Mouse (Mus musculus) heart, embryonic 12.5 days (tissue): ENCODE results near the gene Mtpn. TPM values are rescaled to one million over a fixed set of nuclear protein-coding genes. Genes with fewer than 3 reads are reported as not detected.
A peak's percentile ranks its signal among the peaks of the same experiment; 100 is the strongest.

Experiments used
- ATAC-seq: fragments of 200-750 bp; cut with Nextera tagmentation; 2 replicates; pipeline ENCODE4 v1.8.0; 2017; ENCODE audit warnings: moderate TSS enrichment, moderate library complexity; ENCODE audit not compliant: insufficient number of reproducible peaks, low FRiP score
- H3K27ac ChIP-seq: fragments of 300-500 bp; sonication (generic); 2 replicates; pipeline ENCODE4 v1.5.1; 2016; ENCODE audit warnings: mild to moderate bottlenecking, moderate library complexity; ENCODE audit not compliant: poor library complexity, severe bottlenecking
- H3K27me3 ChIP-seq: fragments of 300-500 bp; sonication (generic); replicated peaks from 2 replicates; pipeline ENCODE4 v1.6.1; 2016; ENCODE audit warnings: mild to moderate bottlenecking, moderate library complexity
- H3K36me3 ChIP-seq: fragments of 300-500 bp; sonication (generic); 2 replicates; pipeline ENCODE4 v1.6.1; 2016; ENCODE audit warnings: mild to moderate bottlenecking, moderate library complexity
- H3K4me1 ChIP-seq: fragments of 300-500 bp; sonication (generic); replicated peaks from 2 replicates; pipeline ENCODE4 v1.6.1; 2016; ENCODE audit warnings: mild to moderate bottlenecking
- H3K4me2 ChIP-seq: fragments of 300-500 bp; sonication (generic); 2 replicates; pipeline ENCODE4 v1.6.1; 2016; ENCODE audit warnings: mild to moderate bottlenecking, moderate library complexity
- H3K4me3 ChIP-seq: fragments of 300-500 bp; sonication (generic); 2 replicates; pipeline ENCODE4 v1.5.1; 2016; ENCODE audit warnings: mild to moderate bottlenecking
- H3K9ac ChIP-seq: fragments of 300-500 bp; sonication (generic); 2 replicates; pipeline ENCODE4 v1.6.1; 2016; ENCODE audit warnings: mild to moderate bottlenecking, moderate library complexity
- H3K9me3 ChIP-seq: fragments of 300-500 bp; sonication (generic); replicated peaks from 2 replicates; pipeline ENCODE4 v1.6.1; 2016; ENCODE audit warnings: mild to moderate bottlenecking, moderate library complexity
- WGBS: fragments of 180-500 bp; shearing (Covaris S2); methylation state at CpG from one replicate; pipeline ENCODE4 v1.1.7; 2016; 5-methylcytosine and 5-hydroxymethylcytosine counted together
- polyA plus RNA-seq: library from polyadenylated mRNA; unstranded; fragments of >200 nt; fragmentation: Nextera tagmentation; extraction: Ambion mirVana; gene quantifications from 2 replicates; pipeline ENCODE4 v1.2.1, GENCODE M21; 2016

The Mtpn gene
- polyA plus RNA-seq = 105 and 107 TPM in 2 replicates

- Histone ChIP-seq H3K4me3 (peak within 1 kb of the TSS; percentile 68), H3K4me2 (peak within 1 kb of the TSS; percentile 89), H3K27ac (peak within 1 kb of the TSS; percentile 43), H3K9ac (peak within 1 kb of the TSS; percentile 86), H3K27me3 (no peaks in the 10 kb centered on the region), H3K4me1 (peaks cover 8% of the 10 kb centered on the region), H3K36me3 (no peaks in the 10 kb centered on the region), H3K9me3 (no peaks in the 10 kb centered on the region)
- peak; percentile 100 for ATAC-seq
- WGBS = under 1% methylated on average over 61 of the region's 61 CpGs
Observed at GRCm38 (mm10) chr6:35539304-35540009, at the start of gene Mtpn. Gene Mtpn (minus strand): TSS chr6:35539888.

DNA sequence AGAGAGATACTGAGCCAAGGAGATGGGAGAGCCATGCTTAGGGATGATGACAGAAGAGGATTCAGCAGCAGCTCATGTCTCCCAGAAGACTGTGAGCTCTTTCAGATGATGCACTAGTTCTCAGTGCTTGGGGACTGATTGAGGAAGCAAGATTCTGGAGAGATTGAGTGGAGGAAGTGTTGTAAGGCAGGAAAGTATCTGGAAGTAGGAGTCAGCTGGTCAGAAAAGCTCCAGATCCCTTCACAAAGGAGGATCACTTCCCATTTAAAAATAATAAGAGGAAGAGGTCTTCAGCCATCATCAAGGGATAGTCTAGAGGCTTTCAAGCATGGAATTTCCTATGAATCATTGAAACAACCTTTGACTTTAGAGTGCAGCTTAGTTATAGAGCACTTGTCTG, 29.0 kb upstream of the Mtpn start:
- no peaks in the 10 kb centered on the region for H3K9me3 ChIP-seq
- H3K9ac ChIP-seq = no peak overlapping the region
- H3K36me3 ChIP-seq = no peaks in the 10 kb centered on the region
- ATAC-seq = no peak
- no peaks in the 10 kb centered on the region for H3K27me3 ChIP-seq
- no peak overlapping the region for H3K27ac ChIP-seq
- H3K4me2 ChIP-seq = no peak overlapping the region
- no peak overlapping the region for H3K4me3 ChIP-seq
- H3K4me1 ChIP-seq = no peaks in the 10 kb centered on the region

GRCm38 (mm10) chr6:35567755-35568154, 28.1 kb upstream of the Mtpn start:
- no peak for ATAC-seq
- H3K4me1 ChIP-seq = no peaks in the 10 kb centered on the region
- H3K36me3 ChIP-seq = no peaks in the 10 kb centered on the region
- H3K4me2 ChIP-seq = no peak overlapping the region
- no peaks in the 10 kb centered on the region for H3K9me3 ChIP-seq
- no peak overlapping the region for H3K9ac ChIP-seq
- no peak overlapping the region for H3K27ac ChIP-seq
- no peaks in the 10 kb centered on the region for H3K27me3 ChIP-seq
- H3K4me3 ChIP-seq = no peak overlapping the region

GRCm38 (mm10) chr6:35559950-35560349, 20.3 kb upstream of the Mtpn start:
- no peak overlapping the region for H3K9ac ChIP-seq
- WGBS = 42% methylated on average over 2 of the region's 2 CpGs
- no peak overlapping the region for H3K4me2 ChIP-seq
- ATAC-seq = no peak
- no peaks in the 10 kb centered on the region for H3K9me3 ChIP-seq
- H3K4me1 ChIP-seq = no peaks in the 10 kb centered on the region
- H3K27ac ChIP-seq = no peak overlapping the region
- H3K4me3 ChIP-seq = no peak overlapping the region
- no peaks in the 10 kb centered on the region for H3K27me3 ChIP-seq
- H3K36me3 ChIP-seq = no peaks in the 10 kb centered on the region

GRCm38 (mm10) chr6:35544352-35544751, 4.7 kb upstream of the Mtpn start:
- no peak for ATAC-seq

DNA sequence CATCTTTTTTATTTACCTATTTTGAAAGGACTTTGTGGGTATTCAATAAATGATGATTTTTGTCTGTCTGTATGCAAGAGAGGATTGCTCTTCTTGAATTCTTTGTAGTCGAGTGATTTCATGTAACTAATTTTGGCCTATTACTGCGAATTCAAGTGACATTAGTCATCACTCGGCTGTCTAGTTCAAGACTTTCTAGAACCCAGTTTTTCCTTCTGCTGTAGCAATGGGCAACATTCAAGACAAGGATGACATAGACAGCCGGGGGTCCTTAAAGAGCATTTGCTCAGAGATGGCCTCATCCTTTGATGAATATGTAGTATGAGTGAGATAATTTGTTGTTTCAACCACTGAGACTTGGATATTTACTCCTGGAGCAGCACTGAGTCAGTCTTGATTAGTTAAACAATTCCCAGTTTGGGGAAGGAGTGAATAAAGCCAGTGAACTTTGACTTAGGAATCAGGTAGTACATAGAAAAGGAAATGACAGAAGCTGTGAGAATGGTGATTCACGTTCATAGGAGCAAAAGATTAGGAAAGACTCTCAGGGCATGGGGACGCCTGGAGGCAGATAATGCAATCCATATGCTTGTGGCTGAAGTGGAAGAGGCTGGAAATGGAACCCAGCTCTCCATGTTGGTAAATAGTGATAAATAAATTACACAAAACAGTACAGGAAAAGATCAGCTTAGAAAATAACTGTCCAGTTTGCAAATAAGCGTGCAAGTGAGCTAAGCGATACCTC, 3.1 kb upstream of the Mtpn start:
- Histone ChIP-seq H3K4me1 (peaks cover 7% of the 10 kb centered on the region), H3K9ac (no peak overlapping the region), H3K27me3 (no peaks in the 10 kb centered on the region), H3K4me3 (no peak overlapping the region), H3K4me2 (no peak overlapping the region), H3K27ac (no peak overlapping the region), H3K36me3 (no peaks in the 10 kb centered on the region), H3K9me3 (peaks cover 9% of the 10 kb centered on the region)
- WGBS = 64% methylated on average over 8 of the region's 8 CpGs
- ATAC-seq = no peak

More at GRCm38 (mm10) chr6:35544352-35544751, 4.7 kb upstream of the Mtpn start:
- Histone ChIP-seq H3K9me3 (peaks cover 9% of the 10 kb centered on the region), H3K36me3 (no peaks in the 10 kb centered on the region), H3K27me3 (no peaks in the 10 kb centered on the region), H3K4me1 (no peaks in the 10 kb centered on the region), H3K4me2 (no peak overlapping the region), H3K27ac (no peak overlapping the region), H3K4me3 (no peak overlapping the region), H3K9ac (no peak overlapping the region)

- Histone ChIP-seq H3K9ac (no peak overlapping the region), H3K36me3 (no peaks in the 10 kb centered on the region), H3K9me3 (no peaks in the 10 kb centered on the region), H3K4me1 (peaks cover 8% of the 10 kb centered on the region), H3K4me3 (no peak overlapping the region), H3K27me3 (no peaks in the 10 kb centered on the region), H3K27ac (no peak overlapping the region), H3K4me2 (no peak overlapping the region)
- no peak for ATAC-seq
- WGBS = 91% methylated on average over 9 of the region's 9 CpGs
Observed at GRCm38 (mm10) chr6:35540377-35540776, 689 bp upstream of the Mtpn start.

DNA sequence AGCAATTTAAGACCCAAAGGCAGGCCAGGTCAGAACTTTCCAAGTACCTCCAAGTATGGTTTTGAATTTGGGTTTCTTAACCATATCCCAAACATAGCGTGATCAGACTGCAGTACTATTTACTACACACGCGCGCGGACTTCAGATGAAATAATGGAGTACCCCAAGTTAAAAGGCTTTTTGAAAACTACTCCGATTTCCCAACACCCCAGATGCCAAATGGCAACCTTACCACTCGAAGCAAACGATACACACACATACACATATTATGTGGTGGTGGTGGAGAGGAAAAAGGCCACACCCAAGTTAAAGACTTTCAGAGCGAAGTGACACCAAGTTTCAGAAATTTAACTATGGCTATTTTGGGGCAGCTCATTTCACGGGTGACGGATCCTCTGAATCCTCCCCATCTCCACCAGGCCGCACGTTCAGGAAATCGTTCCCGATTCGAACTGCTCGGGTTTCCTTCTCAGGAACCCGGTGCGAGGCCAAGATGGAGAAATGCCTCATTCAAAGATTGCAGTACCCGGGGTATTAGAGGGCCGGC, 858 bp downstream of the Mtpn start:
- H3K27ac ChIP-seq = peak overlapping the region; percentile 43; the same call in 1 of the 2 replicates
- no peak for ATAC-seq
- 4% methylated on average over 21 of the region's 21 CpGs for WGBS
- H3K4me3 ChIP-seq = peak overlapping the region; percentile 68
- peaks cover 8% of the 10 kb centered on the region for H3K4me1 ChIP-seq
- no peaks in the 10 kb centered on the region for H3K9me3 ChIP-seq
- no peaks in the 10 kb centered on the region for H3K36me3 ChIP-seq
- peak overlapping the region; percentile 89 for H3K4me2 ChIP-seq
- peak overlapping the region; percentile 86 for H3K9ac ChIP-seq
- H3K27me3 ChIP-seq = no peaks in the 10 kb centered on the region

DNA sequence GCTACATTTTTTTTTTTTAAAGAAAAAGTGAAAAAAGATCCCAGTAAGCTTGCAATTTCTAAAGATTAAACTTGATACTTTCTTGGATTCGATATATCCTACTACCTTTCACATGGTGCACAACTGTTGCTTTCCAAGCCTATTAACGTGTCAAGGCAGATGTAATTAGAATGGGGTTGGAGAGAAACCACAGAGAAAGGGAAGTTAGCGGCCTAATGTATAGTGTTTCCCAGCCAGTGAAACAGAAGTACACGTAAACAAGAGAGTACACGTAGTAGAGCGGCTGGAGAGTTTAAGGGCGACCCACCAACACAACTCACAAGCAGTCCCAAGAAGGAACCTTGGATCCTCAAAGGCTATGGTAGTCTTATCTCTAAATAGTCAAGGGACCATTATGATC, 3.7 kb downstream of the Mtpn start:
- Histone ChIP-seq H3K27me3 (no peaks in the 10 kb centered on the region), H3K4me3 (no peak overlapping the region), H3K9ac (no peak overlapping the region), H3K4me1 (peaks cover 8% of the 10 kb centered on the region), H3K9me3 (no peaks in the 10 kb centered on the region), H3K27ac (no peak overlapping the region), H3K4me2 (no peak overlapping the region), H3K36me3 (no peaks in the 10 kb centered on the region)
- ATAC-seq = no peak
- WGBS = 91% methylated on average over 7 of the region's 7 CpGs

- ATAC-seq = no peak
Observed at GRCm38 (mm10) chr6:35513362-35513761, 26.3 kb downstream of the Mtpn start.

GRCm38 (mm10) chr6:35504781-35505180, 34.9 kb downstream of the Mtpn start:
- peaks cover 4% of the 10 kb centered on the region; the same call in 1 of the 2 replicates for H3K36me3 ChIP-seq
- H3K4me3 ChIP-seq = no peak overlapping the region
- no peaks in the 10 kb centered on the region for H3K9me3 ChIP-seq
- ATAC-seq = no peak
- no peak overlapping the region for H3K4me2 ChIP-seq
- 94% methylated on average over 2 of the region's 2 CpGs for WGBS
- H3K27ac ChIP-seq = no peak overlapping the region
- no peak overlapping the region for H3K9ac ChIP-seq
- no peaks in the 10 kb centered on the region for H3K4me1 ChIP-seq
- H3K27me3 ChIP-seq = no peaks in the 10 kb centered on the region

More at GRCm38 (mm10) chr6:35513362-35513761, 26.3 kb downstream of the Mtpn start:
- no peak overlapping the region for H3K9ac ChIP-seq
- H3K9me3 ChIP-seq = no peaks in the 10 kb centered on the region
- H3K4me2 ChIP-seq = no peak overlapping the region
- H3K27ac ChIP-seq = no peak overlapping the region
- H3K27me3 ChIP-seq = no peaks in the 10 kb centered on the region
- H3K4me1 ChIP-seq = no peaks in the 10 kb centered on the region
- H3K4me3 ChIP-seq = no peak overlapping the region
- H3K36me3 ChIP-seq = peaks cover 21% of the 10 kb centered on the region
